ENCODE assay signal across 50 mouse cellular contexts in genomic region chr7:66348588-66348987, GRCm38 (mm10). TPM values are rescaled to one million over a fixed set of nuclear protein-coding genes. Genes with fewer than 3 reads are reported as not detected.
"Had no signal": no experiment of that assay in that cellular context is flagged by ENCODE, and none has a peak within 500 bp of the region (broad histone marks: within the 10 kb centered on the region; RNA-seq: fewer than 3 reads in every experiment).

No protein-coding gene starts in this region.

- H3K4me1 ChIP-seq: heart, embryonic 13.5 days; heart, embryonic 15.5 days had no signal

- H3K9ac ChIP-seq: heart, embryonic 12.5 days; heart, embryonic 13.5 days; heart, embryonic 15.5 days; hindbrain, embryonic 12.5 days; hindbrain, embryonic 13.5 days; hindbrain, embryonic 14.5 days; hindbrain, embryonic 15.5 days; intestine, embryonic 15.5 days; kidney, embryonic 15.5 days had no signal

- H3K9me3 ChIP-seq: heart, embryonic 10.5 days; heart, embryonic 12.5 days; heart, embryonic 13.5 days; heart, embryonic 15.5 days; hindbrain, embryonic 10.5 days; hindbrain, embryonic 12.5 days; hindbrain, embryonic 13.5 days; hindbrain, embryonic 15.5 days; intestine, embryonic 15.5 days; kidney, embryonic 15.5 days had no signal

- H3K27ac ChIP-seq: heart, embryonic 10.5 days; heart, embryonic 13.5 days; heart, embryonic 15.5 days; hindbrain, embryonic 10.5 days; hindbrain, embryonic 12.5 days; hindbrain, embryonic 13.5 days; hindbrain, embryonic 15.5 days; hindbrain, postnatal 0 days; intestine, embryonic 15.5 days; kidney, embryonic 15.5 days; kidney, postnatal 0 days; layer of hippocampus, adult 2 months had no signal

- H3K36me3 ChIP-seq: heart, embryonic 10.5 days; heart, embryonic 12.5 days; heart, embryonic 13.5 days; heart, embryonic 15.5 days; hindbrain, embryonic 10.5 days; hindbrain, embryonic 12.5 days; hindbrain, embryonic 13.5 days; hindbrain, embryonic 15.5 days; intestine, embryonic 15.5 days; kidney, embryonic 15.5 days had no signal

- H3K27me3 ChIP-seq: heart, embryonic 12.5 days; heart, embryonic 13.5 days; heart, embryonic 15.5 days; hindbrain, embryonic 12.5 days; hindbrain, embryonic 13.5 days; hindbrain, embryonic 15.5 days; intestine, embryonic 15.5 days; kidney, embryonic 15.5 days had no signal

- H3K4me3 ChIP-seq: heart, embryonic 10.5 days; heart, embryonic 12.5 days; heart, embryonic 13.5 days; heart, embryonic 15.5 days; hindbrain, embryonic 10.5 days; hindbrain, embryonic 12.5 days; hindbrain, embryonic 13.5 days; hindbrain, embryonic 15.5 days; intestine, embryonic 15.5 days; kidney, embryonic 15.5 days; layer of hippocampus, adult 2 months had no signal

- DNase-seq: heart, postnatal 10 days; heart, postnatal 14 days; heart, postnatal 36 days; heart, postnatal 4 days; kidney, adult 11 months; kidney, adult 18-20 months; kidney, adult 2 months; kidney, adult 8-10 months; kidney, adult 9 months; kidney, postnatal 10 days; kidney, postnatal 14 days; kidney, postnatal 25 days; kidney, postnatal 36 days; kidney, postnatal 4 days; layer of hippocampus, adult 9-11 months; layer of hippocampus, postnatal 36 days had no signal

- H3K4me2 ChIP-seq: heart, embryonic 12.5 days; heart, embryonic 13.5 days; heart, embryonic 15.5 days; hindbrain, embryonic 12.5 days; hindbrain, embryonic 13.5 days; hindbrain, embryonic 14.5 days; hindbrain, embryonic 15.5 days; intestine, embryonic 15.5 days; kidney, embryonic 15.5 days had no signal

- ATAC-seq: hindbrain, embryonic 16.5 days; hindbrain, postnatal 0 days; inflammation-experienced regulatory T-cells, adult 6 months; intestine, embryonic 15.5 days; intestine, embryonic 16.5 days; intestine, postnatal 0 days had no signal

RNA-seq across cellular contexts. Expression of gene Gm10974, which starts 17.1 kb away (rescaled TPM):
- total RNA-seq: heart, postnatal 10 days; heart, postnatal 14 days; heart, postnatal 25 days; heart, postnatal 36 days; heart, postnatal 4 days; hematopoietic stem cell, adult 5-6 weeks; hindbrain, postnatal 0 days; layer of hippocampus, adult 18-20 months; layer of hippocampus, adult 2 months; layer of hippocampus, adult 8-10 months; layer of hippocampus, postnatal 10 days; layer of hippocampus, postnatal 14 days; layer of hippocampus, postnatal 25 days; layer of hippocampus, postnatal 36 days; left cerebral cortex, adult 18-20 months had no signal
- polyA plus RNA-seq: heart, embryonic 10.5 days; heart, embryonic 12.5 days; heart, embryonic 13.5 days; heart, embryonic 14.5 days; heart, embryonic 15.5 days; heart, embryonic 16.5 days; heart, postnatal 0 days; hindbrain, embryonic 10.5 days; hindbrain, embryonic 11.5 days; hindbrain, embryonic 12.5 days; hindbrain, embryonic 13.5 days; hindbrain, embryonic 14.5 days; hindbrain, embryonic 15.5 days; hindbrain, embryonic 16.5 days; hindbrain, postnatal 0 days; inflammation-experienced regulatory T-cells, adult 6 months; intestine, embryonic 14.5 days; intestine, embryonic 15.5 days; intestine, embryonic 16.5 days; intestine, postnatal 0 days; kidney, adult 2 months; kidney, embryonic 14.5 days; kidney, embryonic 15.5 days; kidney, embryonic 16.5 days; kidney, postnatal 0 days; large intestine, adult 2 months had no signal
